Mouse (Mus musculus) embryonic facial prominence, embryonic 14.5 days (tissue): Measurements from ENCODE around the gene Adgra1. TPM values are rescaled to one million over a fixed set of nuclear protein-coding genes. Genes with fewer than 3 reads are reported as not detected.

Source experiments
- ATAC-seq: fragments of 200-750 bp; cut with Nextera tagmentation; 2 replicates; pipeline ENCODE4 v1.8.0; 2017; ENCODE audit warnings: low read depth, moderate number of reproducible peaks, moderate TSS enrichment
- DNase-seq: peaks from one replicate; pipeline ENCODE4 v3.0.0-alpha.2; 2015; ENCODE audit warnings: low spot score
- H3K27ac ChIP-seq: fragments of 300-500 bp; sonication (generic); replicated peaks from 2 replicates; pipeline ENCODE4 v1.5.1; 2014; ENCODE audit warnings: low read depth, mild to moderate bottlenecking, low read length, moderate library complexity
- H3K27me3 ChIP-seq: fragments of 300-500 bp; sonication (generic); replicated peaks from 2 replicates; pipeline ENCODE4 v1.6.1; 2014; ENCODE audit warnings: low read length; ENCODE audit not compliant: control insufficient read depth, insufficient read depth
- H3K36me3 ChIP-seq: fragments of 300-500 bp; sonication (generic); 2 replicates; pipeline ENCODE4 v1.6.1; 2014; ENCODE audit warnings: low read length, mixed read lengths; ENCODE audit not compliant: control insufficient read depth, insufficient read depth
- H3K4me1 ChIP-seq: fragments of 300-500 bp; sonication (generic); 2 replicates; pipeline ENCODE4 v1.6.1; 2014; ENCODE audit warnings: antibody characterized with exemption, low read length; ENCODE audit not compliant: control insufficient read depth, insufficient read depth
- H3K4me2 ChIP-seq: fragments of 300-500 bp; sonication (generic); 2 replicates; pipeline ENCODE4 v1.6.1; 2014; ENCODE audit warnings: low read depth, mild to moderate bottlenecking, low read length, moderate library complexity, mixed read lengths
- H3K4me3 ChIP-seq: fragments of 300-500 bp; sonication (generic); 2 replicates; pipeline ENCODE4 v1.5.1; 2014; ENCODE audit warnings: low read depth, mild to moderate bottlenecking, low read length
- H3K9ac ChIP-seq: fragments of 300-500 bp; sonication (generic); 2 replicates; pipeline ENCODE4 v1.6.1; 2014; ENCODE audit warnings: low read depth, mild to moderate bottlenecking, low read length, moderate library complexity, mixed read lengths
- H3K9me3 ChIP-seq: fragments of 300-500 bp; sonication (generic); 2 replicates; pipeline ENCODE4 v1.6.1; 2016; ENCODE audit warnings: low read length; ENCODE audit not compliant: control insufficient read depth
- WGBS: fragments of 180-500 bp; shearing (Covaris S2); extraction: QIAGEN DNeasy Blood & Tissue Kit; methylation state at CpG from one replicate; pipeline ENCODE4 v1.1.7; 2014; 5-methylcytosine and 5-hydroxymethylcytosine counted together
- polyA plus RNA-seq: library from polyadenylated mRNA; unstranded; fragments of >200 nt; fragmentation: Nextera tagmentation; extraction: Ambion mirVana; gene quantifications from 2 replicates; pipeline ENCODE4 v1.2.1, GENCODE M21; 2014

The Adgra1 gene
- polyA plus RNA-seq: 0.81 and 0.93 TPM in 2 replicates

DNA sequence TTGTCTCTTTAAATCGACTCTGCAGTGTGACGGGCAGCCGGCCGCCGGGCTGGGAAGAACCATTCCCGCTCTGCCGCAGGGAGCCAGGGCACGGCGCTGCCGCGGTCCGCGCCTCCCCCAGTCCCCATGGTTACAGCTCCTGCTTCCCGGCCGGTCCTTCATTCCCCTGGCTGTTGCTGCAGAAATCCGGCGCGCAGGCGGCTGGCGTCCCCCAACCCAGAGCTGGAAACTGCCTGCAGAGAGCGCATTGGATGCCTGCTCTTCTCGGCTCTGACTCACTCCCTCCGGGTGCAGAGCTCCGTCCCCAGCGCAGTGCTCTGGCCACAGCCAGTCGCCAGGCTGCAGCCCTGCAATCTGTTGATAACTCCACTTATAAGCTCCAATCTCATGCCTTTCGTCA lies at the start of gene Adgra1:
TSS of gene Adgra1 (plus strand) at position 139 of the 400 bp plus-strand sequence.
- Histone ChIP-seq H3K27ac (no peak within 1 kb of the TSS), H3K9me3 (no peaks in the 10 kb centered on the region), H3K9ac (0 out of 2 replicates have a peak within 1 kb of the TSS, but pooled peaks have one; percentile 5), H3K4me3 (peak within 1 kb of the TSS; percentile 21), H3K36me3 (no peaks in the 10 kb centered on the region), H3K4me2 (peak within 1 kb of the TSS; percentile 54), H3K27me3 (peaks cover 31% of the 10 kb centered on the region), H3K4me1 (no peaks in the 10 kb centered on the region)
- DNase-seq (peak; percentile 86), ATAC-seq (peak; percentile 93)
- 1% methylated on average over 24 of the region's 27 CpGs for WGBS

DNA sequence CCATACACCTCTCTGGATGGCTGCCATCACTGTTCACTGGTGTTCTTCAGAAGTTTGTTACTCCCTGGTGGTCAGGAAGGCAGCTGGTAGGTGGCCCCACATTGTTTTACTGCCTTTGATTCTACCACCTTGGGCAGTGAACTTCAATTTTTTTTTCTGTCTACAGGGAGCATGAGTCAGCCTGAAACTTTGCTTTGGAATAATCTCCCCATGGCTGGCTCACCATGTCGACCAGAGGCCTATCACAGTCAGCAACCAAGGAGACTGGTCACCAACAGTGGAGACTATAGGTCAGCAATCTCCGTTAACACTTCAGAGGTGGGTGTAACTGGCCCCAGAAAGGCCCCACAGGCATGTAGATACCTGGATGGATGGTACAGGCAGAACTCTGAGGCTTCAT lies 46.6 kb upstream of the Adgra1 start:
- Histone ChIP-seq H3K9me3 (no peaks in the 10 kb centered on the region), H3K27ac (no peak overlapping the region), H3K27me3 (no peaks in the 10 kb centered on the region), H3K4me2 (no peak overlapping the region), H3K9ac (no peak overlapping the region), H3K4me1 (no peaks in the 10 kb centered on the region), H3K36me3 (no peaks in the 10 kb centered on the region), H3K4me3 (no peak overlapping the region)
- ATAC-seq (no peak), DNase-seq (no peak)
- 69% methylated on average over 2 of the region's 2 CpGs for WGBS

- Histone ChIP-seq H3K36me3 (no peaks in the 10 kb centered on the region), H3K4me2 (no peak overlapping the region), H3K27ac (no peak overlapping the region), H3K4me3 (no peak overlapping the region), H3K9ac (no peak overlapping the region), H3K9me3 (no peaks in the 10 kb centered on the region), H3K27me3 (no peaks in the 10 kb centered on the region), H3K4me1 (no peaks in the 10 kb centered on the region)
- 84% methylated on average over 11 of the region's 11 CpGs for WGBS
- ATAC-seq (no peak), DNase-seq (no peak)
These were observed 45.0 kb upstream of the Adgra1 start for GRCm38 (mm10) chr7:139788927-139789326.

DNA sequence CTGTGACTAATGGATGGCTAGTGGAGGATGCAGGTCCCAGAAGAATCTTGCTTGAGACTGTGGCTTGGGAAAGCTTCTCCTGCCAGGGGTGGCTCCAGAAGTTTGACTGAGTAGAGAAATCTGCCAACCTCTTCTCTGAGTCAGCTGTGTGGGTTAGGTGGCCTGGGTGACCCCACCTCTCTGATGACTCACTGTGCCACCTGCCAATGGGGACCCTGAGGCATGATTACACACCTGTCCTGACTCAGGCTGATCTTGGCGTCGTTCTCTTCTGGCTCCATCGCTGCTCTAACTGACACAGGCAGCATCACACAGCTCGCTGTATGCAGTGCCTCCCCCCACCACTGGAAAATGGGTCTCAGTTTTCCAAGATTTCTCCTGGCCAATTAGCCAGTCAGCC lies 44.3 kb upstream of the Adgra1 start:
- WGBS: 73% methylated on average over 4 of the region's 4 CpGs
- ATAC-seq (no peak), DNase-seq (no peak)
- H3K27ac ChIP-seq: no peak overlapping the region
- H3K36me3 ChIP-seq: no peaks in the 10 kb centered on the region
- no peak overlapping the region for H3K4me3 ChIP-seq
- no peaks in the 10 kb centered on the region for H3K4me1 ChIP-seq
- H3K9me3 ChIP-seq: no peaks in the 10 kb centered on the region
- H3K9ac ChIP-seq: no peak overlapping the region
- H3K4me2 ChIP-seq: no peak overlapping the region
- H3K27me3 ChIP-seq: no peaks in the 10 kb centered on the region

- no peak for ATAC-seq
- H3K9me3 ChIP-seq: no peaks in the 10 kb centered on the region
- H3K9ac ChIP-seq: no peak overlapping the region
- H3K27ac ChIP-seq: no peak overlapping the region
- no peak overlapping the region for H3K4me3 ChIP-seq
- no peak for DNase-seq
- no peak overlapping the region for H3K4me2 ChIP-seq
- no peaks in the 10 kb centered on the region for H3K36me3 ChIP-seq
- H3K27me3 ChIP-seq: no peaks in the 10 kb centered on the region
- whole genome bisulfite sequencing: 69% methylated on average over 9 of the region's 9 CpGs
- H3K4me1 ChIP-seq: no peaks in the 10 kb centered on the region
These were observed 42.4 kb upstream of the Adgra1 start for GRCm38 (mm10) chr7:139791601-139792000.

GRCm38 (mm10) chr7:139795004-139795605 lies 38.9 kb upstream of the Adgra1 start:
- Histone ChIP-seq H3K4me1 (no peaks in the 10 kb centered on the region), H3K27me3 (no peaks in the 10 kb centered on the region), H3K4me2 (no peak overlapping the region), H3K4me3 (no peak overlapping the region), H3K9ac (no peak overlapping the region), H3K9me3 (no peaks in the 10 kb centered on the region), H3K36me3 (no peaks in the 10 kb centered on the region), H3K27ac (no peak overlapping the region)
- ATAC-seq (no peak), DNase-seq (no peak)
- 82% methylated on average over 9 of the region's 9 CpGs for WGBS

DNA sequence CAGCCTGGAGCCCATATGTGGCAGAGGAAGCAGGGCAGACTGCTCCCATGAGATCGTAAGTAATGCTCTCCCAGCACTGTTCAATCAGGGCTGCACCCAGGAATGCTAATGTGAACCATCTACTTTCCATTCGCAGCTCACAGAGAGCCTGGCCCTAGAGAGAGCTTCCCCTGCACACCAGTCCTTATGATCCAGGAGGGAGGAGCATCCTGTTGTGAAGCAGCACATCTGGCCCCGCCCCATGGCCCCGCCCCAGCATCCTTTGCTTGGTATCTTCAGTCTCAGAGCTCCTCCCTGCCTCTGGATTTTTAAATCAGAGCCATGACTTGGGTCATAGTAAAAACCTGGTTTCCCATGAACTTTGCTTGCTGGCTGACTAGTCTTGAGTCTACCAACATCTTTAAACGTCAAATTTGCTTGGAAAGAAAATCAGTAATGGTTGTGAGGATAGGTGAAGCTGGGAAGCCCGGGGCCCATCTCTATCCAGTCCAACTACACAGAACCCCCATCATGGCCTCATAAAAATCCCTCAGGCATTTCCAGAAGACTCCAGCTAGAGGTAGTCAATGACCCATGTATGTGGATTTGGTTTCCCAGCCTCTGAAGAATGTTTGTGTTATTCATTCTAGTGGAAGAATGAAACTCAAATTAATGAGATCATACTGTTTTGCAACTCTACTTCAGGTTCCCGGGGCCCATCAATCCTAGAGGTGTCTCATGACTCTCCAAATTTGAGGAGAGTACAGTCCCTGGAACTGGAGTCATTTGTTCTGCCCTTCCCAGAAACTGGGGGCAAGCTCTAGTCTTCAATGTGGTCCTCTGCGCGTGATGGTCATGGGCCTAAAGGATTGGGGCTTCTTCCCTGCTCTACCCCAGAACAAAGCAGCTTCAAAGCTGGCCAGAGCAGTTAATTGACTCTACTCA lies 36.5 kb upstream of the Adgra1 start:
- Histone ChIP-seq H3K27ac (no peak overlapping the region), H3K36me3 (no peaks in the 10 kb centered on the region), H3K9ac (no peak overlapping the region), H3K4me2 (no peak overlapping the region), H3K4me3 (no peak overlapping the region), H3K9me3 (no peaks in the 10 kb centered on the region), H3K27me3 (no peaks in the 10 kb centered on the region), H3K4me1 (no peaks in the 10 kb centered on the region)
- ATAC-seq (no peak), DNase-seq (peak; percentile 22)
- 72% methylated on average over 9 of the region's 9 CpGs for WGBS

DNA sequence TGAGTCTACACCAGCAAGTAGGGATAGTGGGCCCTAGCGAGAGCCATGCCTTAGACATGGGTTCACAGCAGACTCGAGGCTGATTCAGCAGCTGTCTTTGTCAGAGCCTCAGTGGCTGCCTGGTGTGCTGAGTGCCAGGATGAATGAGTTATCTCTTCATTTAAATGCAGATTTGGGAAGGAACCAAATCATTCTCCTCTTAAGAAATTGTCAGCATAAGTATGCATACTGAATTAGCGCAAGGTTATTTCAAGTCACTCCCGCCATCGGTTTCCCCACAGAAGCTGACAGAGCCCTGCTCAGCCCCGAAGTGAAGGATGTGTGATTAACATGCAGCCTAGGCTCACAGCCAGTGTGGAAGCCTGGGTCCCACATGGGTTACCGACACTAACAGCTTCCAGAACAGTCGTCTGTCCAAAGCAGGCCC lies 27.8 kb upstream of the Adgra1 start:
- Histone ChIP-seq H3K4me2 (no peak overlapping the region), H3K4me1 (no peaks in the 10 kb centered on the region), H3K27ac (no peak overlapping the region), H3K36me3 (no peaks in the 10 kb centered on the region), H3K9me3 (no peaks in the 10 kb centered on the region), H3K4me3 (no peak overlapping the region), H3K27me3 (no peaks in the 10 kb centered on the region), H3K9ac (no peak overlapping the region)
- ATAC-seq (no peak), DNase-seq (peak; percentile 46)
- WGBS: 54% methylated on average over 8 of the region's 8 CpGs
